Mouse (Mus musculus): ENCODE data around the gene Axin1. TPM values are rescaled to one million over a fixed set of nuclear protein-coding genes. Genes with fewer than 3 reads are reported as not detected.

Gene Axin1
- polyA plus RNA-seq, 1 experiment from 2014 or later: 4.7 TPM

- Histone ChIP-seq H3K36me3 (replicated peaks; ENCODE audit: insufficient read depth, low read length) (no peaks in the 10 kb centered on the region), H3K4me2 (ENCODE audit: low read depth, low read length) (no peak overlapping the region), H3K27me3 (ENCODE audit: insufficient read depth, low read length) (peaks cover 32% of the 10 kb centered on the region), H3K27ac (ENCODE audit: low read depth) (no peak overlapping the region), H3K4me3 (ENCODE audit: low read depth, low read length) (no peak overlapping the region), H3K4me1 (ENCODE audit: insufficient read depth) (peaks cover 22% of the 10 kb centered on the region), H3K9ac (replicated peaks) (no peak overlapping the region), H3K9me3 (ENCODE audit: low read length) (no peaks in the 10 kb centered on the region)
- ATAC-seq: no peak
- no peak for TF ChIP-seq CTCF (IDR thresholded peaks at IDR 0.05; ENCODE audit: low read depth)
- TF ChIP-seq EP300 (IDR thresholded peaks at IDR 0.05; ENCODE audit: low read depth): no peak
- no peak for DNase-seq
- 76% methylated on average over 16 of the region's 17 CpGs for WGBS (ENCODE audit: insufficient replicate concordance)
Observed at GRCm38 (mm10) chr17:26116503-26117258, 21.8 kb upstream of the Axin1 start.

GRCm38 (mm10) chr17:26119766-26120710 is 18.4 kb upstream of the Axin1 start:
- H3K4me2 ChIP-seq (ENCODE audit: low read depth, low read length): no peak overlapping the region
- DNase-seq (peak; percentile 82), ATAC-seq (peak; percentile 48; the same call in 1 of the 2 replicates)

GRCm38 (mm10) chr17:26122431-26123140 is 15.9 kb upstream of the Axin1 start:
- 64% methylated on average over 5 of the region's 5 CpGs for WGBS (ENCODE audit: insufficient replicate concordance)
- DNase-seq (no peak), ATAC-seq (no peak)
- Histone ChIP-seq H3K9ac (replicated peaks) (no peak overlapping the region), H3K27ac (ENCODE audit: low read depth) (no peak overlapping the region), H3K27me3 (ENCODE audit: insufficient read depth, low read length) (no peaks in the 10 kb centered on the region), H3K4me3 (ENCODE audit: low read depth, low read length) (peak overlapping the region; percentile 88; the same call in 1 of the 2 replicates), H3K36me3 (replicated peaks; ENCODE audit: insufficient read depth, low read length) (peaks cover 15% of the 10 kb centered on the region), H3K4me1 (ENCODE audit: insufficient read depth) (peaks cover 7% of the 10 kb centered on the region), H3K4me2 (ENCODE audit: low read depth, low read length) (no peak overlapping the region; the same call in 1 of the 2 replicates), H3K9me3 (ENCODE audit: low read length) (no peaks in the 10 kb centered on the region)
- TF ChIP-seq CTCF (IDR thresholded peaks at IDR 0.05; ENCODE audit: low read depth): no peak
- TF ChIP-seq EP300 (IDR thresholded peaks at IDR 0.05; ENCODE audit: low read depth): no peak

More at GRCm38 (mm10) chr17:26119766-26120710, 18.4 kb upstream of the Axin1 start:
- no peak overlapping the region for H3K27ac ChIP-seq (ENCODE audit: low read depth)
- peak; percentile 89 for TF ChIP-seq CTCF (IDR thresholded peaks at IDR 0.05; ENCODE audit: low read depth)
- no peak for TF ChIP-seq EP300 (IDR thresholded peaks at IDR 0.05; ENCODE audit: low read depth)
- no peaks in the 10 kb centered on the region for H3K9me3 ChIP-seq (ENCODE audit: low read length)
- no peaks in the 10 kb centered on the region for H3K36me3 ChIP-seq (replicated peaks; ENCODE audit: insufficient read depth, low read length)
- H3K27me3 ChIP-seq (ENCODE audit: insufficient read depth, low read length): peaks cover 3% of the 10 kb centered on the region; the same call in 1 of the 2 replicates
- WGBS (ENCODE audit: insufficient replicate concordance): 38% methylated on average over 33 of the region's 33 CpGs
- peaks cover 16% of the 10 kb centered on the region for H3K4me1 ChIP-seq (ENCODE audit: insufficient read depth)
- H3K9ac ChIP-seq (replicated peaks): no peak overlapping the region
- H3K4me3 ChIP-seq (ENCODE audit: low read depth, low read length): no peak overlapping the region

- WGBS (ENCODE audit: insufficient replicate concordance): under 1% methylated on average over 32 of the region's 32 CpGs
- Histone ChIP-seq H3K27ac (ENCODE audit: low read depth) (peak within 1 kb of the TSS; percentile 52), H3K27me3 (ENCODE audit: insufficient read depth, low read length) (no peaks in the 10 kb centered on the region), H3K9me3 (ENCODE audit: low read length) (no peaks in the 10 kb centered on the region), H3K4me1 (ENCODE audit: insufficient read depth) (peaks cover 7% of the 10 kb centered on the region), H3K4me3 (ENCODE audit: low read depth, low read length) (peak within 1 kb of the TSS; percentile 88), H3K36me3 (replicated peaks; ENCODE audit: insufficient read depth, low read length) (peaks cover 21% of the 10 kb centered on the region), H3K9ac (replicated peaks) (peak within 1 kb of the TSS; percentile 79), H3K4me2 (ENCODE audit: low read depth, low read length) (peak within 1 kb of the TSS; percentile 69)
- no peak for TF ChIP-seq CTCF (IDR thresholded peaks at IDR 0.05; ENCODE audit: low read depth)
- no peak for TF ChIP-seq EP300 (IDR thresholded peaks at IDR 0.05; ENCODE audit: low read depth)
- ATAC-seq (peak; percentile 92), DNase-seq (peak; percentile 93)
Observed at GRCm38 (mm10) chr17:26123267-26123684, 15.2 kb upstream of the Axin1 start, which contains the start of gene Mrpl28. Gene Mrpl28, plus strand, starts transcription at chr17:26123500.

GRCm38 (mm10) chr17:26124560-26124959 is 13.9 kb upstream of the Axin1 start:
- Histone ChIP-seq H3K4me3 (ENCODE audit: low read depth, low read length) (peak overlapping the region; percentile 88), H3K9me3 (ENCODE audit: low read length) (no peaks in the 10 kb centered on the region), H3K27me3 (ENCODE audit: insufficient read depth, low read length) (no peaks in the 10 kb centered on the region), H3K4me1 (ENCODE audit: insufficient read depth) (peaks cover 7% of the 10 kb centered on the region), H3K9ac (replicated peaks) (peak overlapping the region; percentile 79), H3K27ac (ENCODE audit: low read depth) (no peak overlapping the region), H3K4me2 (ENCODE audit: low read depth, low read length) (peak overlapping the region; percentile 69), H3K36me3 (replicated peaks; ENCODE audit: insufficient read depth, low read length) (peaks cover 31% of the 10 kb centered on the region)
- no peak for ATAC-seq
- no peak for DNase-seq
- TF ChIP-seq CTCF (IDR thresholded peaks at IDR 0.05; ENCODE audit: low read depth) (no peak), EP300 (IDR thresholded peaks at IDR 0.05; ENCODE audit: low read depth) (no peak)
- 81% methylated on average over 7 of the region's 7 CpGs for WGBS (ENCODE audit: insufficient replicate concordance)
